Mouse (Mus musculus): ENCODE results near the gene Ubald2. TPM values are rescaled to one million over a fixed set of nuclear protein-coding genes. Genes with fewer than 3 reads are reported as not detected.
A peak's percentile ranks its signal among the peaks of the same experiment; 100 is the strongest.

The Ubald2 gene
- total and polyA plus RNA-seq, 2 experiments: 16.6 to 45.7 TPM

DNA sequence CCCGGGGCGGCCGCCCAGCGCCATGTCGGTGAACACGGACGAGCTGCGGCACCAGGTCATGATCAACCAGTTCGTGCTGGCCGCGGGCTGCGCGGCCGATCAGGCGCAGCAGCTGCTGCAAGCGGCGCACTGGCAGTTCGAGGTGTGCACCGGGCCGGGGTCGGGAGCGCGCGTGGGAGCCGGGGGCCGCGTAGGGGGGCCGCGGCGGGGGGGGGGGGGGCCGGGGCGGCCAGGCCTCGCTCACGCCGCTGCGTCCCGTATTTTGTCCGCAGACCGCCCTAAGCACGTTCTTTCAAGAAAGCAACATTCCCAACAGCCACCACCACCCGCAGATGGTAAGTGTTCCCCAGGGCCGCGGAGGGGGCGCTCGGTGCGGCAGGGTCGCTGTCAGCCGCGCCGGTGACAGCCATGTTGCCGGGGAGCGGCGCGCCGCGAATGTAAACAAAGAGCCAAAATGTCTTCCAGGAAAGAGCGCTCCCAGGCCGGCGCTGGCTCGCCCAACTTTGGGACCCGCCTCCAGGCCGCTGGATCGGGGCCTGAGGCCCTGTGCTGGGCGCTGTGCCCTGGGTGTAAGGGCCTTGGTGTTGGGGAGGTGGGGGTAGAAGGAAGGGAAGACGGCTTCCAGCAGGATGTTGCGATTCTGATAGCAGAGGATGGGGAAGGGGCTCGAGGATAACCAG, 533 bp downstream of the Ubald2 start:
- H3K4me1 ChIP-seq (ENCODE audit: control insufficient read depth, insufficient read depth, low read length): peaks cover 8% of the 10 kb centered on the region; the same call in 1 of the 2 replicates
- peak; percentile 68 for DNase-seq (ENCODE audit: extremely low read depth, low read depth, low spot score)

DNA sequence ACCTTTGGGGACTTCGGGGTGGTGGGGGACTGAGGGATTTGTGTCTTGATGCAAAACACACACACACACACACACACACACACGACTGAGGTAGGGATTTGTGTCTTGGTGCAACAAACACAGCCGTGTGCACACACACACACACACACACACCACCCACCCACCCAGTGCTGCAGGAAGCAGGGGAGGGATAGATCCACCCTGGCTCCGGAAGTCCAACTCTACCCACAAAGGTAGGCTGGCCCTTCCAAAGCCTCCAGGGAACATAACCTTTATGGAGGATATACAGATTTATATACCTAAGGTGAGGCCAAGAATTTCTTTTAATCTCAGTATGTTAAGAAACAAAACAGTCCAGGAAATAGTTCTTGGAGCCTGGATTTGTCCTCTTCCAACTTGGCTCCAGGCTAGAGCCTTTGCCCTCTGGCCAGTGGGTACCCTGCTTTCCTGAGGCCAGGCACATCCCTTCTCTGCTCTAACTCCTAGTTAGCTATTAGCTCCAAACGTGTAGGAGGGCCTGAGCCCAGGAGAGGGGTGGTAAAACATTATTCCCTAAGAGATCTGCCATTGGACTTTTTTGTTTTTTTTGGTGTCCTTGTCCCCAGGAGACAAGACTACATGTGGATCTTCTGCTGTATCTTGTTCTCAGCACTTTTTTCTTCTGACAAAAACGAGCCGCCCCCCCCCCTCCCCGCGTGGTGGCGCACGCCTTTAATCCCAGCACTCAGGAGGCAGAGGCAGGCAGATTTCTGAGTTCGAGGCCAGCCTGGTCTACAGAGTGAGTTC, 1.3 kb downstream of the Ubald2 start:
- peaks cover 8% of the 10 kb centered on the region; the same call in 1 of the 2 replicates for H3K4me1 ChIP-seq (ENCODE audit: control insufficient read depth, insufficient read depth, low read length)
- no peaks in the 10 kb centered on the region for H3K79me2 ChIP-seq (ENCODE audit: control insufficient read depth, insufficient read depth, low read length)
- H3K27me3 ChIP-seq (ENCODE audit: control insufficient read depth, insufficient read depth, low read length): no peaks in the 10 kb centered on the region
- peak overlapping the region; percentile 85 for H3K27ac ChIP-seq (replicated peaks; ENCODE audit: insufficient read depth, low read depth, low read length)
- peak; percentile 66 for DNase-seq (ENCODE audit: extremely low read depth, low read depth, low spot score)
- H3K4me3 ChIP-seq (ENCODE audit: insufficient read depth, low read depth, low read length): peak overlapping the region; percentile 78
- TF ChIP-seq CTCF (IDR thresholded peaks at IDR 0.05; ENCODE audit: low read depth, low read length) (no peak), POLR2A (IDR thresholded peaks at IDR 0.05; ENCODE audit: extremely low read depth, insufficient read depth, low read length) (no peak)
- peak overlapping the region; percentile 93 for H3K9ac ChIP-seq (ENCODE audit: low read depth, low read length)
- peaks cover 3% of the 10 kb centered on the region; the same call in 1 of the 2 replicates for H3K36me3 ChIP-seq (ENCODE audit: control insufficient read depth, insufficient read depth, low read length)
- WGBS: 36% methylated on average over 12 of the region's 12 CpGs

More for the DNA sequence above, 533 bp downstream of the Ubald2 start:
- no peaks in the 10 kb centered on the region for H3K27me3 ChIP-seq (ENCODE audit: control insufficient read depth, insufficient read depth, low read length)
- peak overlapping the region; percentile 85 for H3K27ac ChIP-seq (replicated peaks; ENCODE audit: insufficient read depth, low read depth, low read length)
- TF ChIP-seq CTCF (IDR thresholded peaks at IDR 0.05; ENCODE audit: low read depth, low read length): no peak
- TF ChIP-seq POLR2A (IDR thresholded peaks at IDR 0.05; ENCODE audit: extremely low read depth, insufficient read depth, low read length): peak; percentile 7; the same call in 1 of the 2 replicates
- H3K9ac ChIP-seq (ENCODE audit: low read depth, low read length): peak overlapping the region; percentile 93
- H3K79me2 ChIP-seq (ENCODE audit: control insufficient read depth, insufficient read depth, low read length): no peaks in the 10 kb centered on the region
- H3K36me3 ChIP-seq (ENCODE audit: control insufficient read depth, insufficient read depth, low read length): peaks cover 3% of the 10 kb centered on the region; the same call in 1 of the 2 replicates
- H3K4me3 ChIP-seq (ENCODE audit: insufficient read depth, low read depth, low read length): peak overlapping the region; percentile 78
- 1% methylated on average over 42 of the region's 67 CpGs for WGBS

DNA sequence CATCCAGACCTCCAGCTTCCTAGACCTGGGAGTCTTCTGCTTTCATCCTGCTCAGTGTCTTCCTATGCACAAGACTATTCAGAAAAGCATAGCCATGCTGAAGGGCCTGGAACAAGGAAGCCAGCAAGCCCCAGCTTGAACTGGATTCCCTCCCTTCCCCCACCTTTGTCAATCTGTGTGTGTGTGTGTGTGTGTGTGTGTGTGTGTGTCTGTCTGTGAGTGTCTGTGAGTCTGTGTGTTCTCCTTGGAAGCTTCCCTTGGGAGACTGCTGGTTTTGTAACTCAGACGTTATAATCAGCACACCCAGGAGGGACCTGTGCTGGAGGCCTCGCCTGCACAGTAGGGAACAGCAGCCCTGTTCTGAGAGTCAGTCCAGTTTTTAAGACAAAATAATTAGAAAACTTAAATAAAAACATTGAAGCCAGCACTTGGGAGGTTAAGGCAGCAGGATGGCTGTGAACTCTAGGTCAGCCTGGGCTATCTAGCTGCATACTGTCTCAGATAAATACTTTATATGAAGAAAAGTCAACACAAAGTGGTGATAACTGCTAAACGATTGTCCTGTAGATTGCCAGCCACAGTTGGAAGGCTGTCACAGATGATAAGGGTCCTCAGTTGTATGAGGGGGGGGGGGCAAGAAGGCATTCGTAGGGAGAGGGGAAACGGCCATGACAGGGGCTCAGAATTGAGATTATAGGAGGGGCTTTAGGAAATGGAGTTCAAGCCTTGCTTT, 2.3 kb downstream of the Ubald2 start:
- 51% methylated on average over 5 of the region's 5 CpGs for WGBS
- Histone ChIP-seq H3K79me2 (ENCODE audit: control insufficient read depth, insufficient read depth, low read length) (no peaks in the 10 kb centered on the region), H3K4me1 (ENCODE audit: control insufficient read depth, insufficient read depth, low read length) (peaks cover 8% of the 10 kb centered on the region; the same call in 1 of the 2 replicates), H3K4me3 (ENCODE audit: insufficient read depth, low read depth, low read length) (no peak overlapping the region), H3K27me3 (ENCODE audit: control insufficient read depth, insufficient read depth, low read length) (no peaks in the 10 kb centered on the region), H3K9ac (ENCODE audit: low read depth, low read length) (no peak overlapping the region), H3K27ac (replicated peaks; ENCODE audit: insufficient read depth, low read depth, low read length) (peak overlapping the region; percentile 50), H3K36me3 (ENCODE audit: control insufficient read depth, insufficient read depth, low read length) (peaks cover 3% of the 10 kb centered on the region; the same call in 1 of the 2 replicates)
- TF ChIP-seq CTCF (IDR thresholded peaks at IDR 0.05; ENCODE audit: low read depth, low read length): no peak
- DNase-seq (ENCODE audit: extremely low read depth, low read depth, low spot score): no peak

DNA sequence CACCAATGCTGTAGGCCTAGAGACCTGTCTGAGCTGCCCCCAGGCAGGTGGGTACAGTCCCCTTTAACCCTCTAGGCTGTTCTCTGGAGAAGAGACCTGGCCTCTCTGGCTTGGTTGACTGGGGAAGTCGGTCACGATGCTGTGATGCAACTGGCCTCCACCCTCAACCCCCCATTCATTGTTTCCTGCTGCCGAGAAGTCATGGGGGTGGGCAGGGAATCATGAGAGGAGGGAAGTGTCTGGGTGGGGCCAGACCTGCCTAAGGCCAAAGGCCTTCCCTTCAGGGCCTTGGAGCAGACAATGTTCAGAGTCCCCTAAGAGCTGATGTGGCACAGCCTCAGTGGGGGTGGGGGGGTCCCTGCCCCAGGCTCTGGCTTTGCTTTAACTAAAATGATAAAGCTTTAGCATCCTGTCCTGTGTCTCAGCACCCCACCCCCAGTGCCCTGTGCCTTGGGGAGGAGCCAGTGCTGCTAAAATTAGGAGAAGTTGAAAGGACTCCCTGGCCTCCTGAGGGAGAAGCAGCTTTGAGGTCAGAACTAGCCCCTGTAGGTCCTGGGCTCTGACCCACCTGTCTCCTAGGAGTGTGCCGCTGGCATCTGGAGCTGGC, 2.9 kb downstream of the Ubald2 start:
- 27% methylated on average over 4 of the region's 4 CpGs for WGBS

DNA sequence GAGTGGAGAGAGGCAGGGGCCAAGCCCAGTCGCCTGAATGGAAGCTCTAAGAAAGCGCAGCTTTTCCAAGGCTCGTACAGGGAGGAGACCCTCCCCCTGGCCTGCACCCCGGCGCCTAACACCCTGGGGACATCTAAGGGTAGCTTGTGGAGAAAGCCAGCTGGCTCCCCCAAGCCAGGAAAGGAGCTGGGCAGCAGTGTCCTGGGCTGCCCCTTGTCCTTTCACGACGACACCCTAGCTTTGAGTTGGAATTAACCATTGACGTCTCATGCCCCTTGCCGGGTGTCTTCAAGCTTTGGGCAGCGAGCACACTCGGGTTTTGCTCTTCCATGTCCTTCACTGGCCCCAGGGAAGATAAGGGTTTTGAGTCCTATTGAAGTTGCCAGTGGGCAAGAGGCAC, 3.6 kb downstream of the Ubald2 start:
- Histone ChIP-seq H3K9ac (ENCODE audit: low read depth, low read length) (no peak overlapping the region), H3K4me3 (ENCODE audit: insufficient read depth, low read depth, low read length) (no peak overlapping the region), H3K27ac (replicated peaks; ENCODE audit: insufficient read depth, low read depth, low read length) (peak overlapping the region; percentile 65), H3K79me2 (ENCODE audit: control insufficient read depth, insufficient read depth, low read length) (no peaks in the 10 kb centered on the region), H3K36me3 (ENCODE audit: control insufficient read depth, insufficient read depth, low read length) (peaks cover 3% of the 10 kb centered on the region; the same call in 1 of the 2 replicates), H3K27me3 (ENCODE audit: control insufficient read depth, insufficient read depth, low read length) (no peaks in the 10 kb centered on the region), H3K4me1 (ENCODE audit: control insufficient read depth, insufficient read depth, low read length) (peaks cover 6% of the 10 kb centered on the region; the same call in 1 of the 2 replicates)
- 86% methylated on average over 11 of the region's 11 CpGs for WGBS
- DNase-seq (ENCODE audit: extremely low read depth, low read depth, low spot score): no peak
- no peak for TF ChIP-seq CTCF (IDR thresholded peaks at IDR 0.05; ENCODE audit: low read depth, low read length)
- no peak for TF ChIP-seq POLR2A (IDR thresholded peaks at IDR 0.05; ENCODE audit: extremely low read depth, insufficient read depth, low read length)

More for the DNA sequence above, 2.9 kb downstream of the Ubald2 start:
- Histone ChIP-seq H3K27me3 (ENCODE audit: control insufficient read depth, insufficient read depth, low read length) (no peaks in the 10 kb centered on the region), H3K79me2 (ENCODE audit: control insufficient read depth, insufficient read depth, low read length) (no peaks in the 10 kb centered on the region), H3K4me3 (ENCODE audit: insufficient read depth, low read depth, low read length) (peak overlapping the region; percentile 22; the same call in 1 of the 2 replicates), H3K9ac (ENCODE audit: low read depth, low read length) (peak overlapping the region; percentile 37), H3K4me1 (ENCODE audit: control insufficient read depth, insufficient read depth, low read length) (peaks cover 6% of the 10 kb centered on the region; the same call in 1 of the 2 replicates), H3K36me3 (ENCODE audit: control insufficient read depth, insufficient read depth, low read length) (peaks cover 3% of the 10 kb centered on the region; the same call in 1 of the 2 replicates), H3K27ac (replicated peaks; ENCODE audit: insufficient read depth, low read depth, low read length) (peak overlapping the region; percentile 65)
- no peak for TF ChIP-seq CTCF (IDR thresholded peaks at IDR 0.05; ENCODE audit: low read depth, low read length)
- no peak for TF ChIP-seq POLR2A (IDR thresholded peaks at IDR 0.05; ENCODE audit: extremely low read depth, insufficient read depth, low read length)
- peak; percentile 30 for DNase-seq (ENCODE audit: extremely low read depth, low read depth, low spot score)
